Mouse (Mus musculus) lung, postnatal 0 days (tissue): ENCODE measurements at regions not wholly inside any gene's neighbourhood (a gene's known extent, or its start where the extent isn't known, plus 50 kb on each side); places are given as distances from the start of the nearest gene placed in this dataset.

Experiments
- CTCF ChIP-seq: IDR thresholded peaks from 2 replicates; pipeline ENCODE4 v1.5.1; 2016; ENCODE audit warnings: antibody characterized with exemption, mild to moderate bottlenecking
- EP300 ChIP-seq: IDR thresholded peaks from 2 replicates; pipeline ENCODE4 v1.6.1; 2016; ENCODE audit warnings: antibody characterized with exemption, mild to moderate bottlenecking, control low read depth

DNA sequence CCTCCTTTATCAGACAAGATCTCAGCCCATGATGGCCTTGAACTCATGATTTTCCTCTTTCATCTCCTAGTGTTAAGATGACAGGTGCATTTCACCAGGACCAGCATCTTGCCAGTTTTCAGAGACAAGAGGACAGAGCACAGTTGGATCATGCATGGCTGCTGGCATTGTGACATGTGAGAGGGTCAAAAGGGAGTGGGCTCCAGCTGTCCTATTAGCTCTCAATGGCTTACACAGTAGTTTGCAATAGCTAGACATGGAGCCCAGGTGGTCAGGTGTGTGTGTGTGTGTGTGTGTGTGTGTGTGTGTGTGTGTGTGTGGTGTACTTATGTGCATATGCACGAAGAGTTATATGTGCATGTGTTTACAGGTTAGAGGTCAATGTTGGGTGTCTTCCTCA, 110.3 kb upstream of the Sdk1 start:
- TF ChIP-seq EP300 (no peak), CTCF (no peak)
